In the genomic region with DNA sequence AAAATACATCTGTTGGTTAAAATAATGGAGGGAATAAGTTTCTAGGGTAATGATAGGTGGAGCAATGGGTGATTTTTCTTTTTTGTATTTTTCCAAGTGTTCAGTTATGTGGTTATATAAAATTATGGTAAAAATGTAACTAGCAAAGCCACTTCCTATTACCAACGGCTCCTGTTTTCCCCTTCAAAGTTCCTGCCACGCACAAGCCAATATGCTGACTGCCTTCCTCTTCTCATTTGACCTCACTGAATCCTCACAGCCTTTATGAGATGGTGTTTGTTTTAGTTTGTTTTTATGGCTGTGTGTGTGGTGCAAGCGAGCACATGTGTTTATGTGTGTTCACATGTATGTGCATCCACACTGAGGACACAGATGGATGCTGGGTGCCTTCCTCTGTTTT, we compare ENCODE assay signal across 29 mouse cellular contexts. TPM values are rescaled to one million over a fixed set of nuclear protein-coding genes. Genes with fewer than 3 reads are reported as not detected.
DNase-seq lines count a peak whose midpoint lies in the region; ATAC-seq and TF ChIP-seq lines count a peak whose summit lies in the region.
"Had no signal": no experiment of that assay in that cellular context is flagged by ENCODE, and none has a peak within 500 bp of the region (broad histone marks: within the 10 kb centered on the region; RNA-seq: fewer than 3 reads in every experiment).

No protein-coding gene starts in this region.

- no peak for TF ChIP-seq CTCF in bone marrow macrophage, adult 2 months (IDR thresholded peaks at IDR 0.05; ENCODE audit: low read depth, low read length)

- no peak for ATAC-seq in liver, embryonic 15.5 days (ENCODE audit: insufficient read depth)
- peak; percentile 37 to 55 for ATAC-seq in hematopoietic stem cell, adult 5-6 weeks (replicated peaks in 1 of 2; ENCODE audit: insufficient read depth in 1 of 2, low FRiP score in 2 of 2, low TSS enrichment in 1 of 2, low read depth in 1 of 2, poor library complexity in 2 of 2, severe bottlenecking in 2 of 2)
- peak; percentile 43 for ATAC-seq in megakaryocyte progenitor cell, adult 5-6 weeks (replicated peaks; ENCODE audit: poor library complexity)
- ATAC-seq: forebrain, embryonic 16.5 days; Patski had no signal

- peaks cover 54% of the 10 kb centered on the region for H3K4me1 ChIP-seq in liver, embryonic 15.5 days (replicated peaks)
- peaks cover 14% of the 10 kb centered on the region for H3K4me1 ChIP-seq in bone marrow macrophage, adult 2 months (ENCODE audit: control insufficient read depth, insufficient read depth, low read length)

- no peak for DNase-seq in liver
- no peak for DNase-seq in urinary bladder, postnatal 14 days (ENCODE audit: low spot score)
- no peak for DNase-seq in heart, adult 11 months
- DNase-seq in right cerebral cortex, adult 18-20 months, result no peak
- DNase-seq: adrenal gland, postnatal 10 days; adrenal gland, postnatal 36 days; cerebellum, adult 11 months; cerebellum, adult 2 months; cerebellum, adult 9-11 months; cerebellum, postnatal 25 days; embryo, embryonic 11 days; gastrocnemius, postnatal 10 days; heart, adult 2 months; heart, postnatal 14 days; heart, postnatal 4 days had no signal

- no peak overlapping the region for H3K4me3 ChIP-seq in liver, embryonic 15.5 days (replicated peaks)
- no peak overlapping the region for H3K4me3 ChIP-seq in bone marrow macrophage, adult 2 months (ENCODE audit: insufficient read depth, low read length)
- H3K4me3 ChIP-seq: embryonic facial prominence, embryonic 10.5 days; embryonic facial prominence, embryonic 13.5 days; erythroblast, embryonic 14.5 days; forebrain, embryonic 12.5 days; heart, adult 2 months; heart, embryonic 10.5 days; heart, embryonic 13.5 days; hindbrain, embryonic 12.5 days; hindbrain, embryonic 15.5 days had no signal

- no peak overlapping the region for H3K4me2 ChIP-seq in liver, embryonic 15.5 days
- H3K4me2 ChIP-seq: embryonic facial prominence, embryonic 13.5 days; forebrain, embryonic 12.5 days; heart, embryonic 13.5 days; hindbrain, embryonic 12.5 days; hindbrain, embryonic 15.5 days had no signal

- H3K27ac ChIP-seq in liver, embryonic 15.5 days (replicated peaks), result 0 out of 2 replicates have a peak overlapping the region, but pooled peaks have one; percentile 16
- H3K27ac ChIP-seq in bone marrow macrophage, adult 2 months (ENCODE audit: insufficient read depth, low read depth, low read length), result peak overlapping the region; percentile 59
- H3K27ac ChIP-seq: embryonic facial prominence, embryonic 10.5 days; embryonic facial prominence, embryonic 13.5 days; forebrain, embryonic 12.5 days; heart, adult 2 months; heart, embryonic 10.5 days; heart, embryonic 13.5 days; hindbrain, embryonic 12.5 days; hindbrain, embryonic 15.5 days had no signal

- no peaks in the 10 kb centered on the region for H3K27me3 ChIP-seq in liver, embryonic 15.5 days
- H3K27me3 ChIP-seq: embryonic facial prominence, embryonic 13.5 days; heart, embryonic 13.5 days; hindbrain, embryonic 12.5 days; hindbrain, embryonic 15.5 days had no signal

- TF ChIP-seq POLR2A in bone marrow macrophage, adult 2 months (IDR thresholded peaks at IDR 0.05; ENCODE audit: borderline replicate concordance, low read depth, low read length), result no peak

- WGBS in liver, embryonic 15.5 days (ENCODE audit: insufficient replicate concordance), result 42% methylated on average over 3 of the region's 3 CpGs

- H3K36me3 ChIP-seq in liver, embryonic 15.5 days (replicated peaks), result no peaks in the 10 kb centered on the region
- H3K36me3 ChIP-seq: embryonic facial prominence, embryonic 10.5 days; embryonic facial prominence, embryonic 13.5 days; forebrain, embryonic 12.5 days; heart, embryonic 10.5 days; heart, embryonic 13.5 days; hindbrain, embryonic 12.5 days; hindbrain, embryonic 15.5 days had no signal

- no peak overlapping the region for H3K9ac ChIP-seq in liver, embryonic 15.5 days
- H3K9ac ChIP-seq: embryonic facial prominence, embryonic 13.5 days; forebrain, embryonic 12.5 days; heart, embryonic 13.5 days; hindbrain, embryonic 12.5 days; hindbrain, embryonic 15.5 days had no signal

- H3K9me3 ChIP-seq in liver, embryonic 15.5 days (replicated peaks), result no peaks in the 10 kb centered on the region
- H3K9me3 ChIP-seq: embryonic facial prominence, embryonic 10.5 days; embryonic facial prominence, embryonic 13.5 days; forebrain, embryonic 12.5 days; heart, embryonic 10.5 days; heart, embryonic 13.5 days; hindbrain, embryonic 12.5 days; hindbrain, embryonic 15.5 days had no signal

RNA-seq across cellular contexts. Expression of gene Lmo2, which starts 23.1 kb away (rescaled TPM):
- 148 and 156 TPM in 2 replicates for polyA plus RNA-seq in liver, embryonic 15.5 days (2015; fragmentation: Nextera tagmentation; extraction: Ambion mirVana)
- polyA plus RNA-seq in bone marrow macrophage, adult 2 months (2012; ENCODE audit: insufficient read depth, insufficient read length, missing spikeins), result 281 and 284 TPM in 2 replicates
- total RNA-seq in hematopoietic stem cell, adult 5-6 weeks (2017), result 803 and 858 TPM in 2 replicates
- 427 and 476 TPM in 2 replicates for total RNA-seq in megakaryocyte progenitor cell, adult 5-6 weeks (2015)
- total RNA-seq in megakaryocyte progenitor cell, adult 5-6 weeks (2017), result 226 and 286 TPM in 2 replicates
